Mouse (Mus musculus): ENCODE data around the gene Epha7. TPM values are rescaled to one million over a fixed set of nuclear protein-coding genes. Genes with fewer than 3 reads are reported as not detected.

The Epha7 gene
- polyA plus RNA-seq, 2 experiments: 21.2 to 35.9 TPM

DNA sequence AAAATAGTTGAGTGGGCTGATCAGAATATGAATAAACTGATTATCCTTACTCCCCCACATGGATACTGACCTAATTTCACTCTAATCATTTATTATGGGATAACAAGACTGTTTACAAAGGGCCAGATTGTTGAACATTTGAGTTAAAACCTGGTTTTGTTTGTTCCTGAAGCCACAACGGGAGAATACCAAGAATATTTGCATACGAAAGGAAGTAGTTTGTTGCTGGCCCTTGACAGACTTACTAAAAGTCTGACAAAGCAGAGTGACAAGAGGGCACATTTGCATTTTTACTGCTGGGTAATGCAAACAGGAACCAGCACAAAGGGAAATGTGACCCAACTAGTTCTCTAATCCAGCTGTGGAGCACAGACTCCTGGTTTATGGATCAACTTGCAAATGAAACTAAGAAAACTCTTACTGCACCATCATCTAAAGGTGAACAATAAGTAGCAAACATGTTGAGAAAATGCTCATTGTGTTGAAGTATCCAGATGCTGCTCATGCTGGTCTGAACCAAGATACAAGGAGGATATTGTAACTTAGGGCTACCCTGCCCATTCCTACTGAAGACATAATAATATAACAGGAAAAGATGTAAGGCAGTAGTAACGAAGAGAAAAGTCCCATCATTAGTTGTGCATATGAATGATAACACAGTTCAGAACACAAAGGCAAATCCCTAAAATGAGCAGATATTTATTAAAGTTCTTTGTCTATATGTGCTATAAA, 154.8 kb downstream of the Epha7 start:
- no peak for TF ChIP-seq POLR2A (IDR thresholded peaks at IDR 0.05; ENCODE audit: borderline replicate concordance, extremely low read depth, insufficient read depth, insufficient read length)
- Histone ChIP-seq H3K36me3 (ENCODE audit: control insufficient read depth, insufficient read depth, low read length) (peaks cover 11% of the 10 kb centered on the region), H3K27ac (replicated peaks; ENCODE audit: low read depth, low read length) (no peak overlapping the region), H3K27me3 (ENCODE audit: control insufficient read depth, insufficient read depth, low read length) (no peaks in the 10 kb centered on the region), H3K9ac (ENCODE audit: low read depth, low read length, severe bottlenecking) (no peak overlapping the region), H3K4me2 (replicated peaks; ENCODE audit: low read depth, low read length, severe bottlenecking) (no peak overlapping the region), H3K4me1 (ENCODE audit: control insufficient read depth, insufficient read depth, low read length) (no peaks in the 10 kb centered on the region), H3K4me3 (replicated peaks; ENCODE audit: low read length) (no peak overlapping the region), H3K9me3 (ENCODE audit: control insufficient read depth, low read length) (no peaks in the 10 kb centered on the region)
- 60% methylated on average over 3 of the region's 3 CpGs for whole genome bisulfite sequencing
- no peak for DNase-seq (ENCODE audit: low spot score)
- ATAC-seq (ENCODE audit: low FRiP score, low read depth): no peak

DNA sequence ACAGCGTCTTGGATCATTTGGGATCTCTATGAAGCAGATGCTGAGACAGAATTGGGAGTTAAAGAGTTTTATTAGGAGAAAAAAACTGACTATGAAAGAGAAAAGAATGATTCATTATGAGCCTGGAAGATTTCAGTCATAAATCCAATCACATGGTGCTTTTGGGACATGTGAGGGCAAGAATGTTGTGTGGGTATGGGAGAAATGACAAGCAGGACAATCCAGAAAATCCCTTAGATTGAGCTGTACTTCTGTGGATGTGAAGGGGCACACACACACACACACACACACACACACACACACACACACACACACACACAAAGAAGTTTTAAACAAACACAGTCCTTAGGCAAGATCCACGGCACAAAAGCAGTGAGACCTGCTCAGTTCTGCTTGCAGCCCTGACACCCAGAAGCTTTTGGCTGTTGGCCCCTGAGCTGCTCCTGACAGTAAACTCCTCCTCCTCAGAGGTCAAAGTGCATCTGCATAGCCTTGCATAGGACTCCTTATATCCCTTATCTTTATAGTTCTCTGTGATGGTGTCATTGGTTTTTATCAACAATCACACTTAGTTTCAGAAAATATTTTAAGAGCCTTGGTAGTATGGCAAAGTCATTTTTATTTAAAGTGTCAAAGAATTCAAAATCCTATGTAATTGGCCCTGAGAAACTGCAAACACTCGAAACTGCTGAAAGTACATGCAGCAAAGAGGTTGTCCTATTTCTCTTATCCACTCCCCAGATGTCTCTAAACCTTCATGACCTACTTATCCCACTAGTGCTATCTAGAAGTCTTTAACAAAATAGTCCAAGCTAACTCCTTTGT, 185.7 kb downstream of the Epha7 start:
- H3K4me1 ChIP-seq (ENCODE audit: control insufficient read depth, insufficient read depth, low read length): no peaks in the 10 kb centered on the region
- H3K36me3 ChIP-seq (ENCODE audit: control insufficient read depth, insufficient read depth, low read length): no peaks in the 10 kb centered on the region
- DNase-seq (ENCODE audit: low spot score) (no peak), ATAC-seq (ENCODE audit: low FRiP score, low read depth) (no peak)
- no peaks in the 10 kb centered on the region for H3K27me3 ChIP-seq (ENCODE audit: control insufficient read depth, insufficient read depth, low read length)
- H3K9ac ChIP-seq (ENCODE audit: low read depth, low read length, severe bottlenecking): no peak overlapping the region
- no peak overlapping the region for H3K27ac ChIP-seq (replicated peaks; ENCODE audit: low read depth, low read length)
- TF ChIP-seq POLR2A (IDR thresholded peaks at IDR 0.05; ENCODE audit: borderline replicate concordance, extremely low read depth, insufficient read depth, insufficient read length): no peak
- no peaks in the 10 kb centered on the region for H3K9me3 ChIP-seq (ENCODE audit: control insufficient read depth, low read length)
- H3K4me3 ChIP-seq (replicated peaks; ENCODE audit: low read length): no peak overlapping the region
- H3K4me2 ChIP-seq (replicated peaks; ENCODE audit: low read depth, low read length, severe bottlenecking): no peak overlapping the region
- 56% methylated on average over 3 of the region's 3 CpGs for WGBS

DNA sequence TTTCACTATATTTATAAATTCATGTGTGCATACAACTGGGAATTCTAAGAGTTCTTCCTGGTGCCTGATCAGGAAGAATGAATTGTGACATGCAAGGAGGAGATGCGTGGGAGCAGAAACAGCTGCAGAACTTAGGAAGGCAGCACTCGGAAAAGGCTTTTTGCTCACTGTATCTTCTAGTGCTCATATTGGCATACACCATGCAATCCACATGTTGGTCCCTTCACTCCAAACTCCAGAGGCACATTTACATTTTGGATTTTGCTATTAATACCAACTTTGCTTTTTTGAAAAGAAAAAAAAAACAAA, 186.3 kb downstream of the Epha7 start:
- no peak overlapping the region for H3K9ac ChIP-seq (ENCODE audit: low read depth, low read length, severe bottlenecking)
- WGBS: 71% methylated on average over 2 of the region's 2 CpGs
- no peak for ATAC-seq (ENCODE audit: low FRiP score, low read depth)
- H3K4me2 ChIP-seq (replicated peaks; ENCODE audit: low read depth, low read length, severe bottlenecking): no peak overlapping the region
- no peaks in the 10 kb centered on the region for H3K27me3 ChIP-seq (ENCODE audit: control insufficient read depth, insufficient read depth, low read length)
- no peaks in the 10 kb centered on the region for H3K4me1 ChIP-seq (ENCODE audit: control insufficient read depth, insufficient read depth, low read length)
- no peak for DNase-seq (ENCODE audit: low spot score)
- no peak for TF ChIP-seq POLR2A (IDR thresholded peaks at IDR 0.05; ENCODE audit: borderline replicate concordance, extremely low read depth, insufficient read depth, insufficient read length)
- no peak overlapping the region for H3K27ac ChIP-seq (replicated peaks; ENCODE audit: low read depth, low read length)
- no peak overlapping the region for H3K4me3 ChIP-seq (replicated peaks; ENCODE audit: low read length)
- no peaks in the 10 kb centered on the region for H3K9me3 ChIP-seq (ENCODE audit: control insufficient read depth, low read length)
- no peaks in the 10 kb centered on the region for H3K36me3 ChIP-seq (ENCODE audit: control insufficient read depth, insufficient read depth, low read length)

DNA sequence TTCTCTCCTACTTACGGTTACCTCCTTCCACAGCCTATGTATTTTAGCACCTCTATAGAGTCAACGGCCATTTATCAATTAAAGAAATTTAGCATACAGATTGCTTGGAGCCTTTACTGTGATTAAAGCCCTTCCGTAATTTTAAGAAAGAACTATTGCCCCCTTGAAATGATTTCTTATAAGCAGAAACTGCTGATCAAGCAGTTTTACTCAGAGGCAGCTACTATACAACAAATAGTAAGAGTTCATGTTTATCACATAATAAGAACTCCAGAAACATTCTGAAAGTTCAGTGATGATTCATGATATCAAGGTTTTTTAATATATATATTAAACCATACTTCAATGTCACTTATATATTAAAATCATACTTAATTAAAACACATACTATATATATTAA, 197.4 kb downstream of the Epha7 start:
- 89% methylated on average over 3 of the region's 3 CpGs for WGBS
- no peaks in the 10 kb centered on the region for H3K27me3 ChIP-seq (ENCODE audit: control insufficient read depth, insufficient read depth, low read length)
- H3K4me3 ChIP-seq (replicated peaks; ENCODE audit: low read length): no peak overlapping the region
- H3K9ac ChIP-seq (ENCODE audit: low read depth, low read length, severe bottlenecking): no peak overlapping the region
- no peak for DNase-seq (ENCODE audit: low spot score)
- H3K9me3 ChIP-seq (ENCODE audit: control insufficient read depth, low read length): no peaks in the 10 kb centered on the region
- no peak for ATAC-seq (ENCODE audit: low FRiP score, low read depth)
- TF ChIP-seq POLR2A (IDR thresholded peaks at IDR 0.05; ENCODE audit: borderline replicate concordance, extremely low read depth, insufficient read depth, insufficient read length): no peak
- H3K27ac ChIP-seq (replicated peaks; ENCODE audit: low read depth, low read length): no peak overlapping the region
- H3K36me3 ChIP-seq (ENCODE audit: control insufficient read depth, insufficient read depth, low read length): no peaks in the 10 kb centered on the region
- H3K4me2 ChIP-seq (replicated peaks; ENCODE audit: low read depth, low read length, severe bottlenecking): no peak overlapping the region
- no peaks in the 10 kb centered on the region for H3K4me1 ChIP-seq (ENCODE audit: control insufficient read depth, insufficient read depth, low read length)

All from limb, embryonic 14.5 days (tissue).